Mouse (Mus musculus) myocyte (in vitro differentiated cells): Measurements from ENCODE around the gene Ptprs.

Experiments used
- MAX ChIP-seq: IDR thresholded peaks from one replicate; pipeline ENCODE4 v1.6.1; 2011; ENCODE audit warnings: low read depth, mild to moderate bottlenecking, control low read depth
- MYOD1 ChIP-seq, 3 experiments: IDR thresholded peaks; one replicate each; pipeline ENCODE4 v1.6.1; 2011; ENCODE audit warnings: control low read depth in 2 of 3, low read depth in 2 of 3, mild to moderate bottlenecking in 2 of 3, moderate library complexity in 1 of 3; ENCODE audit not compliant: insufficient read length in 2 of 3, control insufficient read depth in 1 of 3
- MYOG ChIP-seq, 3 experiments: IDR thresholded peaks; one replicate each; pipeline ENCODE4 v1.6.1; 2011; ENCODE audit warnings: control low read depth in 2 of 3, low read depth in 2 of 3, mild to moderate bottlenecking in 2 of 3; ENCODE audit not compliant: insufficient read length in 2 of 3, control insufficient read depth in 1 of 3, insufficient read depth in 1 of 3
- POLR2A ChIP-seq: IDR thresholded peaks from one replicate; pipeline ENCODE4 v1.6.1; 2011; ENCODE audit warnings: low read depth, mild to moderate bottlenecking, control low read depth, moderate library complexity; ENCODE audit not compliant: insufficient read length
- POLR2AphosphoS2 ChIP-seq: IDR thresholded peaks from one replicate; pipeline ENCODE4 v1.6.1; 2011; ENCODE audit warnings: low read depth, control low read depth; ENCODE audit not compliant: insufficient read length

DNA sequence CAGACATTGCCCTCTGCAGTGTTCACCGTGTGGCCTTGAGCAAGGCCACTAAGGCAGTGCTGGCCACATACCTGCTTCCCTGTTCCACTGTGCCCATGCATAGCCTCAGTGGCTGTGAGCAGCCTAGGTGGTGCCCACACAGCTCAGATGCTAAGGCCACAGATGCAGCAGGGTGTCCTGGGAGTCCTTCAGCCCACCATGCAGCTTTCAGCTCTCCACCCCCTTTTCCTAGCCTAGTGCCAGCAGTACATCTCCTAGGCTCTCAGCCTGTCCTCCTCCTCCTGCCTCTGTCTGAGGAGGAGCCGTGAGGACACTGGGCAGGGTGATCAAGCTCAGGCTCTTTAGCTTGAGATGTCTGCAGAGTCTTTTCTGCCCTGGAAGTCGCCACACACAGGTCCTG lies 106.2 kb downstream of the Ptprs start:
- TF ChIP-seq MAX (no peak), POLR2A (no peak), MYOG (IDR thresholded peaks at IDR 0.05; ENCODE audit: control insufficient read depth in 1 of 3, insufficient read depth in 1 of 3, insufficient read length in 2 of 3, low read depth in 2 of 3) (no peak), MYOD1 (IDR thresholded peaks at IDR 0.05; ENCODE audit: control insufficient read depth in 1 of 3, insufficient read length in 2 of 3, low read depth in 2 of 3) (no peak), POLR2AphosphoS2 (no peak)
